Mouse (Mus musculus): ENCODE measurements around the gene Mindy4.

The Mindy4 gene

GRCm38 (mm10) chr6:55258428-55259325 lies 55.5 kb downstream of the Mindy4 start:
- DNase-seq: no peak

GRCm38 (mm10) chr6:55262161-55262560 lies 59.0 kb downstream of the Mindy4 start:
- no peak for DNase-seq

GRCm38 (mm10) chr6:55263490-55264046 lies 60.4 kb downstream of the Mindy4 start:
- DNase-seq: peak; percentile 70

- DNase-seq: peak; percentile 64
Measured at GRCm38 (mm10) chr6:55264741-55265366, 61.7 kb downstream of the Mindy4 start.

- DNase-seq: no peak
Measured at GRCm38 (mm10) chr6:55272952-55273351, 69.8 kb downstream of the Mindy4 start.

- DNase-seq: no peak
Measured at GRCm38 (mm10) chr6:55273463-55273862, 70.3 kb downstream of the Mindy4 start.

- no peak for DNase-seq
Measured at GRCm38 (mm10) chr6:55275000-55275399, 71.8 kb downstream of the Mindy4 start.

GRCm38 (mm10) chr6:55275786-55276185 lies 72.6 kb downstream of the Mindy4 start:
- no peak for DNase-seq

GRCm38 (mm10) chr6:55276692-55277282 lies 73.6 kb downstream of the Mindy4 start:
- no peak for DNase-seq

- DNase-seq: no peak
Measured at GRCm38 (mm10) chr6:55278086-55278485, 74.9 kb downstream of the Mindy4 start.

GRCm38 (mm10) chr6:55278520-55278919 lies 75.3 kb downstream of the Mindy4 start:
- DNase-seq: no peak

- DNase-seq: no peak
Measured at GRCm38 (mm10) chr6:55280979-55281378, 77.8 kb downstream of the Mindy4 start.

- DNase-seq: no peak
Measured at GRCm38 (mm10) chr6:55281687-55282086, 78.5 kb downstream of the Mindy4 start.

- DNase-seq: no peak
Measured at GRCm38 (mm10) chr6:55282348-55282747, 79.2 kb downstream of the Mindy4 start.

- DNase-seq: no peak
Measured at GRCm38 (mm10) chr6:55285218-55285617, 82.0 kb downstream of the Mindy4 start.

- no peak for DNase-seq
Measured at GRCm38 (mm10) chr6:55288007-55288602, 84.9 kb downstream of the Mindy4 start.

GRCm38 (mm10) chr6:55294549-55295131 lies 91.5 kb downstream of the Mindy4 start:
- DNase-seq: no peak

GRCm38 (mm10) chr6:55295325-55295724 lies 92.1 kb downstream of the Mindy4 start:
- no peak for DNase-seq

GRCm38 (mm10) chr6:55299482-55299881 lies 96.3 kb downstream of the Mindy4 start:
- peak; percentile 53 for DNase-seq

GRCm38 (mm10) chr6:55299917-55300316 lies 96.7 kb downstream of the Mindy4 start:
- DNase-seq: no peak

- no peak for DNase-seq
Measured at GRCm38 (mm10) chr6:55300704-55301103, 97.5 kb downstream of the Mindy4 start.

GRCm38 (mm10) chr6:55310179-55310578 lies 107.0 kb downstream of the Mindy4 start:
- no peak for DNase-seq

- no peak for DNase-seq
Measured at GRCm38 (mm10) chr6:55311962-55312361, 108.8 kb downstream of the Mindy4 start.

Measured in liver (tissue).